Comparison of ENCODE assay signal across 14 mouse cellular contexts in genomic region chr6:117966729-117967128, GRCm38 (mm10). TPM values are rescaled to one million over a fixed set of nuclear protein-coding genes. Genes with fewer than 3 reads are reported as not detected.
DNase-seq lines count a peak whose midpoint lies in the region; ATAC-seq and TF ChIP-seq lines count a peak whose summit lies in the region.
"Had no signal": no experiment of that assay in that cellular context is flagged by ENCODE, and none has a peak within 500 bp of the region (broad histone marks: within the 10 kb centered on the region; RNA-seq: fewer than 3 reads in every experiment).

No protein-coding gene starts in this region.

- H3K9ac ChIP-seq in limb, embryonic 14.5 days (ENCODE audit: low read depth, low read length, severe bottlenecking), result no peak overlapping the region; the same call in 1 of the 2 replicates
- H3K9ac ChIP-seq in kidney, postnatal 0 days (ENCODE audit: low read depth, low read length), result no peak overlapping the region
- H3K9ac ChIP-seq in midbrain, postnatal 0 days (replicated peaks; ENCODE audit: low read length, poor library complexity, severe bottlenecking), result no peak overlapping the region
- H3K9ac ChIP-seq in neural tube, embryonic 15.5 days (replicated peaks), result no peak overlapping the region
- H3K9ac ChIP-seq: forebrain, embryonic 15.5 days; hindbrain, embryonic 14.5 days; neural tube, embryonic 13.5 days had no signal

- H3K4me3 ChIP-seq in limb, embryonic 14.5 days (replicated peaks; ENCODE audit: low read length), result no peak overlapping the region
- H3K4me3 ChIP-seq in limb, embryonic 10.5 days, result no peak overlapping the region
- no peak overlapping the region for H3K4me3 ChIP-seq in kidney, postnatal 0 days (replicated peaks; ENCODE audit: low read depth, low read length)
- H3K4me3 ChIP-seq in midbrain, postnatal 0 days (ENCODE audit: low read depth, low read length), result no peak overlapping the region
- no peak overlapping the region for H3K4me3 ChIP-seq in neural tube, embryonic 15.5 days (replicated peaks)
- H3K4me3 ChIP-seq: forebrain, embryonic 15.5 days; neural tube, embryonic 13.5 days had no signal

- TF ChIP-seq POLR2A in limb, embryonic 14.5 days (IDR thresholded peaks at IDR 0.05; ENCODE audit: borderline replicate concordance, extremely low read depth, insufficient read depth, insufficient read length), result no peak

- H3K36me3 ChIP-seq in limb, embryonic 14.5 days (ENCODE audit: control insufficient read depth, insufficient read depth, low read length), result no peaks in the 10 kb centered on the region
- H3K36me3 ChIP-seq in limb, embryonic 10.5 days, result no peaks in the 10 kb centered on the region
- no peaks in the 10 kb centered on the region for H3K36me3 ChIP-seq in kidney, postnatal 0 days (ENCODE audit: insufficient read depth, low read length)
- H3K36me3 ChIP-seq in midbrain, postnatal 0 days (ENCODE audit: insufficient read depth, low read length), result no peaks in the 10 kb centered on the region
- H3K36me3 ChIP-seq in neural tube, embryonic 15.5 days, result no peaks in the 10 kb centered on the region
- H3K36me3 ChIP-seq: forebrain, embryonic 15.5 days; neural tube, embryonic 13.5 days had no signal

- H3K4me1 ChIP-seq in limb, embryonic 14.5 days (ENCODE audit: control insufficient read depth, insufficient read depth, low read length), result no peaks in the 10 kb centered on the region
- peaks cover 8% of the 10 kb centered on the region for H3K4me1 ChIP-seq in limb, embryonic 10.5 days
- no peaks in the 10 kb centered on the region; the same call in 1 of the 2 replicates for H3K4me1 ChIP-seq in kidney, postnatal 0 days (replicated peaks; ENCODE audit: insufficient read depth, low read length)
- H3K4me1 ChIP-seq in midbrain, postnatal 0 days (ENCODE audit: insufficient read depth, low read length), result no peaks in the 10 kb centered on the region
- no peaks in the 10 kb centered on the region for H3K4me1 ChIP-seq in neural tube, embryonic 15.5 days
- H3K4me1 ChIP-seq: forebrain, embryonic 15.5 days; neural tube, embryonic 13.5 days had no signal

- ATAC-seq in limb, embryonic 14.5 days (ENCODE audit: low FRiP score, low read depth), result no peak
- no peak for ATAC-seq in kidney, postnatal 0 days (replicated peaks; ENCODE audit: low FRiP score, low read depth)
- ATAC-seq in megakaryocyte-erythroid progenitor cell, adult 5-6 weeks (replicated peaks; ENCODE audit: low FRiP score, low TSS enrichment, poor library complexity, severe bottlenecking), result peak; percentile 50; the same call in 1 of the 2 replicates
- no peak for ATAC-seq in midbrain, postnatal 0 days (ENCODE audit: low FRiP score)
- ATAC-seq in neural tube, embryonic 15.5 days (ENCODE audit: low FRiP score), result no peak
- ATAC-seq: forebrain, embryonic 15.5 days had no signal

- DNase-seq in limb, embryonic 14.5 days (ENCODE audit: low spot score), result peak; percentile 9
- no peak for DNase-seq in limb, embryonic 10.5 days (ENCODE audit: low spot score)
- DNase-seq in embryo, embryonic 10.5 days (ENCODE audit: low spot score), result peak; percentile 17
- DNase-seq in kidney, postnatal 0 days (ENCODE audit: low spot score), result peak; percentile 19
- DNase-seq in midbrain, postnatal 0 days (ENCODE audit: low spot score), result no peak
- DNase-seq: cerebellum, postnatal 14 days; thymus, postnatal 4 days had no signal

- no peak overlapping the region for H3K27ac ChIP-seq in limb, embryonic 14.5 days (replicated peaks; ENCODE audit: low read depth, low read length)
- no peak overlapping the region for H3K27ac ChIP-seq in limb, embryonic 10.5 days
- H3K27ac ChIP-seq in kidney, postnatal 0 days, result no peak overlapping the region
- no peak overlapping the region for H3K27ac ChIP-seq in midbrain, postnatal 0 days (ENCODE audit: low read depth, low read length)
- no peak overlapping the region for H3K27ac ChIP-seq in neural tube, embryonic 15.5 days (replicated peaks)
- H3K27ac ChIP-seq: forebrain, embryonic 15.5 days; hindbrain, embryonic 14.5 days; neural tube, embryonic 13.5 days had no signal

- 27% methylated on average over 9 of the region's 9 CpGs for WGBS in limb, embryonic 14.5 days
- 37% methylated on average over 9 of the region's 9 CpGs for WGBS in limb, embryonic 10.5 days
- 16% methylated on average over 9 of the region's 9 CpGs for WGBS in kidney, postnatal 0 days
- WGBS in midbrain, postnatal 0 days, result 60% methylated on average over 9 of the region's 9 CpGs
- 49% methylated on average over 9 of the region's 9 CpGs for WGBS in neural tube, embryonic 15.5 days

- H3K4me2 ChIP-seq in limb, embryonic 14.5 days (replicated peaks; ENCODE audit: low read depth, low read length, severe bottlenecking), result no peak overlapping the region
- no peak overlapping the region for H3K4me2 ChIP-seq in kidney, postnatal 0 days (ENCODE audit: low read length)
- H3K4me2 ChIP-seq in midbrain, postnatal 0 days (ENCODE audit: low read depth, low read length, poor library complexity, severe bottlenecking), result no peak overlapping the region
- no peak overlapping the region for H3K4me2 ChIP-seq in neural tube, embryonic 15.5 days
- H3K4me2 ChIP-seq: forebrain, embryonic 15.5 days; hindbrain, embryonic 14.5 days; neural tube, embryonic 13.5 days had no signal

- H3K27me3 ChIP-seq in limb, embryonic 14.5 days (ENCODE audit: control insufficient read depth, insufficient read depth, low read length), result no peaks in the 10 kb centered on the region
- H3K27me3 ChIP-seq in limb, embryonic 10.5 days (ENCODE audit: low read depth, poor library complexity, severe bottlenecking), result no peaks in the 10 kb centered on the region
- no peaks in the 10 kb centered on the region for H3K27me3 ChIP-seq in kidney, postnatal 0 days (ENCODE audit: insufficient read depth, low read length)
- H3K27me3 ChIP-seq in midbrain, postnatal 0 days (ENCODE audit: insufficient read depth, low read length), result no peaks in the 10 kb centered on the region
- no peaks in the 10 kb centered on the region for H3K27me3 ChIP-seq in neural tube, embryonic 15.5 days (replicated peaks)
- H3K27me3 ChIP-seq: forebrain, embryonic 15.5 days; neural tube, embryonic 13.5 days had no signal

- TF ChIP-seq CTCF in kidney, postnatal 0 days (IDR thresholded peaks at IDR 0.05; ENCODE audit: low read depth), result peak; percentile 60
- no peak for TF ChIP-seq CTCF in midbrain, postnatal 0 days (IDR thresholded peaks at IDR 0.05)

- H3K9me3 ChIP-seq in limb, embryonic 14.5 days (ENCODE audit: control insufficient read depth, low read length), result no peaks in the 10 kb centered on the region
- H3K9me3 ChIP-seq in limb, embryonic 10.5 days (replicated peaks), result no peaks in the 10 kb centered on the region
- H3K9me3 ChIP-seq in kidney, postnatal 0 days (replicated peaks; ENCODE audit: low read length), result no peaks in the 10 kb centered on the region
- H3K9me3 ChIP-seq in midbrain, postnatal 0 days (ENCODE audit: low read length), result no peaks in the 10 kb centered on the region
- H3K9me3 ChIP-seq in neural tube, embryonic 15.5 days (replicated peaks), result no peaks in the 10 kb centered on the region
- H3K9me3 ChIP-seq: forebrain, embryonic 15.5 days; neural tube, embryonic 13.5 days had no signal

RNA-seq across cellular contexts. Expression of gene Fxyd4, which starts 29.2 kb away (rescaled TPM):
- polyA plus RNA-seq in limb, embryonic 14.5 days (2012; rRNA removed), result not detected in 2 replicates
- polyA plus RNA-seq in limb, embryonic 14.5 days (2014; fragmentation: Nextera tagmentation; extraction: Ambion mirVana), result 1.4 and 2.5 TPM in 2 replicates
- 3.4 and 3.6 TPM in 2 replicates for polyA plus RNA-seq in limb, embryonic 10.5 days (2016; fragmentation: Nextera tagmentation; extraction: Ambion mirVana)
- 193 and 222 TPM in 2 replicates for polyA plus RNA-seq in kidney, postnatal 0 days (2015; fragmentation: Nextera tagmentation; extraction: Ambion mirVana)
- total RNA-seq in megakaryocyte-erythroid progenitor cell, adult 5-6 weeks (2014; fragmentation: Nextera tagmentation), result not detected in 2 replicates
- not detected in 2 replicates for total RNA-seq in megakaryocyte-erythroid progenitor cell, adult 5-6 weeks (2017)
- total RNA-seq in midbrain, postnatal 0 days (2014; rRNA removed), result not detected in 2 replicates
- 0.49 and 0.96 TPM in 2 replicates for polyA plus RNA-seq in midbrain, postnatal 0 days (2015; fragmentation: Nextera tagmentation; extraction: Ambion mirVana)
- 3.0 and 3.6 TPM in 2 replicates for polyA plus RNA-seq in neural tube, embryonic 15.5 days (2015; fragmentation: Nextera tagmentation; extraction: Ambion mirVana)
- total RNA-seq: left cerebral cortex, adult 18-20 months had no signal
- polyA plus RNA-seq: small intestine, adult 2 months had no signal

RNA-seq across cellular contexts. Expression of gene Rasgef1a, which starts 44.5 kb away (rescaled TPM):
- polyA plus RNA-seq in limb, embryonic 14.5 days (2012; rRNA removed), result 0.15 and 0.28 TPM in 2 replicates
- not detected in 2 replicates for polyA plus RNA-seq in limb, embryonic 14.5 days (2014; fragmentation: Nextera tagmentation; extraction: Ambion mirVana)
- not detected in 2 replicates for polyA plus RNA-seq in limb, embryonic 10.5 days (2016; fragmentation: Nextera tagmentation; extraction: Ambion mirVana)
- 1.4 TPM in 2 replicates for polyA plus RNA-seq in kidney, postnatal 0 days (2015; fragmentation: Nextera tagmentation; extraction: Ambion mirVana)
- total RNA-seq in megakaryocyte-erythroid progenitor cell, adult 5-6 weeks (2014; fragmentation: Nextera tagmentation), result 0.15 TPM in 1 of 2 replicates, not detected in the other
- not detected in 2 replicates for total RNA-seq in megakaryocyte-erythroid progenitor cell, adult 5-6 weeks (2017)
- 23.0 and 25.4 TPM in 2 replicates for total RNA-seq in midbrain, postnatal 0 days (2014; rRNA removed)
- 10.9 and 11.6 TPM in 2 replicates for polyA plus RNA-seq in midbrain, postnatal 0 days (2015; fragmentation: Nextera tagmentation; extraction: Ambion mirVana)
- polyA plus RNA-seq in neural tube, embryonic 15.5 days (2015; fragmentation: Nextera tagmentation; extraction: Ambion mirVana), result 3.3 and 4.3 TPM in 2 replicates

Comparison
In these comparisons a context has a peak if more than half of its experiments do, and no peak if none do; other contexts are left out.
1. DNase-seq: peak in limb, embryonic 14.5 days (single experiment), embryo, embryonic 10.5 days (single experiment) and kidney, postnatal 0 days (single experiment); none in limb, embryonic 10.5 days (single experiment) and midbrain, postnatal 0 days (single experiment).
2. RNA of gene Fxyd4, which starts 29.2 kb away (polyA plus RNA-seq): 193 to 222 TPM in kidney, postnatal 0 days; 3.0 to 3.6 TPM in neural tube, embryonic 15.5 days, 3.4 to 3.6 TPM in limb, embryonic 10.5 days, 1.4 to 2.5 TPM in limb, embryonic 14.5 days and 0.49 to 0.96 TPM in midbrain, postnatal 0 days; every median in the first group is over 10 times any median in the second.